Mouse (Mus musculus) ES-Bruce4 (cell line): ENCODE results near the gene Me1.

ENCODE experiments used
- CTCF ChIP-seq: IDR thresholded peaks from one replicate; pipeline ENCODE4 v1.8.1; 2011; ENCODE audit warnings: low read depth, low read length
- EP300 ChIP-seq: IDR thresholded peaks from 2 replicates; pipeline ENCODE4 v1.6.1; 2011; ENCODE audit warnings: low read depth, low read length; ENCODE audit not compliant: insufficient read depth
- POLR2A ChIP-seq: IDR thresholded peaks from one replicate; pipeline ENCODE4 v1.8.1; 2011; ENCODE audit warnings: low read length; ENCODE audit not compliant: insufficient read depth

GRCm38 (mm10) chr9:86736991-86737390, 41.2 kb upstream of the Me1 start:
- no peak for TF ChIP-seq EP300
- no peak for TF ChIP-seq POLR2A
- no peak for TF ChIP-seq CTCF
